Mouse (Mus musculus) hindbrain, embryonic 14.5 days (tissue): ENCODE measurements around the gene Rufy1. TPM values are rescaled to one million over a fixed set of nuclear protein-coding genes. Genes with fewer than 3 reads are reported as not detected.

Experiments
- ATAC-seq: fragments of 200-750 bp; cut with Nextera tagmentation; 2 replicates; pipeline ENCODE4 v1.8.0; 2017; ENCODE audit warnings: moderate number of reproducible peaks, mild to moderate bottlenecking, moderate TSS enrichment, moderate library complexity; ENCODE audit not compliant: low FRiP score
- DNase-seq: peaks from one replicate; pipeline ENCODE4 v3.0.0-alpha.2; 2015; ENCODE audit warnings: low spot score
- H3K27ac ChIP-seq: fragments of 300-500 bp; sonication (generic); 2 replicates; pipeline ENCODE4 v1.5.1; 2014; ENCODE audit warnings: mild to moderate bottlenecking, moderate library complexity
- H3K27me3 ChIP-seq: fragments of 300-500 bp; sonication (generic); 2 replicates; pipeline ENCODE4 v1.6.1; 2014; ENCODE audit warnings: mild to moderate bottlenecking, low read length, mixed read lengths; ENCODE audit not compliant: control insufficient read depth, insufficient read depth
- H3K36me3 ChIP-seq: fragments of 300-500 bp; sonication (generic); replicated peaks from 2 replicates; pipeline ENCODE4 v1.6.1; 2014; ENCODE audit not compliant: control insufficient read depth, insufficient read depth
- H3K4me1 ChIP-seq: fragments of 300-500 bp; sonication (generic); replicated peaks from 2 replicates; pipeline ENCODE4 v1.6.1; 2014; ENCODE audit warnings: antibody characterized with exemption, low read length, mixed read lengths; ENCODE audit not compliant: control insufficient read depth, insufficient read depth
- H3K4me2 ChIP-seq: fragments of 300-500 bp; sonication (generic); replicated peaks from 2 replicates; pipeline ENCODE4 v1.6.1; 2014; ENCODE audit warnings: mild to moderate bottlenecking, moderate library complexity
- H3K4me3 ChIP-seq: fragments of 300-500 bp; sonication (generic); replicated peaks from 2 replicates; pipeline ENCODE4 v1.5.1; 2014; ENCODE audit warnings: mild to moderate bottlenecking, low read length
- H3K9ac ChIP-seq: fragments of 300-500 bp; sonication (generic); 2 replicates; pipeline ENCODE4 v1.6.1; 2014
- H3K9me3 ChIP-seq: fragments of 300-500 bp; sonication (generic); 2 replicates; pipeline ENCODE4 v1.6.1; 2016; ENCODE audit warnings: low read length; ENCODE audit not compliant: control insufficient read depth
- WGBS: fragments of 180-500 bp; shearing (Covaris S2); extraction: QIAGEN DNeasy Blood & Tissue Kit; methylation state at CpG from one replicate; pipeline ENCODE4 v1.1.7; 2014; 5-methylcytosine and 5-hydroxymethylcytosine counted together
- microRNA counts: library from miRNA; unstranded; fragments of <30 nt; microRNA quantifications from one replicate; lab custom pipeline; 2016
- microRNA-seq: library from miRNA; unstranded; fragments of <30 nt; microRNA quantifications from one replicate; pipeline ENCODE4, GENCODE M21; 2016
- polyA plus RNA-seq: library from polyadenylated mRNA; unstranded; fragments of >200 nt; fragmentation: Nextera tagmentation; extraction: Ambion mirVana; gene quantifications from 2 replicates; pipeline ENCODE4 v1.2.1, GENCODE M21; 2014

Rufy1 gene
- polyA plus RNA-seq, 1 experiment from 2014 or later: 27.0 TPM

- WGBS: 91% methylated on average over 9 of the region's 9 CpGs
- ATAC-seq (no peak), DNase-seq (no peak)
- Histone ChIP-seq H3K4me1 (no peaks in the 10 kb centered on the region), H3K9me3 (no peaks in the 10 kb centered on the region), H3K27ac (no peak overlapping the region), H3K36me3 (no peaks in the 10 kb centered on the region), H3K4me3 (no peak overlapping the region), H3K9ac (no peak overlapping the region), H3K27me3 (no peaks in the 10 kb centered on the region), H3K4me2 (no peak overlapping the region)
Observed at GRCm38 (mm10) chr11:50346256-50347032, 84.5 kb downstream of the Rufy1 start.

DNA sequence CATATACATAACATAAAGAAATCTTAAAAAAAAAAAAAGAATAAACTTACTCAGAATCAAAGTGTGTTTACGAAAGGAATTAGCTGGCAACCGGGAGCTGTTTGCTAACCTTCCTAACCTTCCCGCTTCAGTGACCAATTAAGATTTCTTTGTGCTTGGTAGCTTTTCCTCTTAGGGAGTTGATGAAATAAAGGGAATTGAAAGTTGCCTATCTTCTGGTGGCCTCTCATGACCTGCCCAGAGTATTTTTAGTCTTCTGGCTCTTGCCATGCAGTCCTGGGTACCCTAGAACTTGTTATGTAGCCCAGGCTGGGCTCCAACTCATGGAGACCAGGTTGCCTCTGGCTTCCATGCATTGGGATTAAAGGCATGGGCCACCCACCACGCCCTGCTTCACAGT lies 85.4 kb downstream of the Rufy1 start:
- Histone ChIP-seq H3K4me2 (no peak overlapping the region), H3K4me1 (no peaks in the 10 kb centered on the region), H3K27ac (no peak overlapping the region), H3K27me3 (no peaks in the 10 kb centered on the region), H3K9ac (no peak overlapping the region), H3K4me3 (no peak overlapping the region), H3K36me3 (no peaks in the 10 kb centered on the region), H3K9me3 (no peaks in the 10 kb centered on the region)
- DNase-seq: no peak
- 86% methylated on average over 4 of the region's 4 CpGs for WGBS
- no peak for ATAC-seq

MicroRNAs encoded within 50 kb of the gene (microRNA counts, 519-probe panel; counts per million panel counts)
- 2,763 counts per million, percentile 10 among the panel's probes with 10 or more counts for microRNA mmu-miR-804 (lab: Ali Mortazavi, UCI)

Small RNA genes within 50 kb of the gene (microRNA-seq; reads per million reads assigned to microRNA genes)
- gene Mir804: not detected

Other genes with a start within 250 kb of the Rufy1 start
- 365 and 385 TPM in 2 replicates for gene Sqstm1, start 220.3 kb downstream of the Rufy1 start, polyA plus RNA-seq
- 55.7 and 56.0 TPM in 2 replicates for gene Mgat4b, start 220.2 kb downstream of the Rufy1 start, polyA plus RNA-seq
- gene Ltc4s, start 192.5 kb downstream of the Rufy1 start, polyA plus RNA-seq: 1.6 and 4.5 TPM in 2 replicates
- 4.4 and 4.6 TPM in 2 replicates for gene Maml1, start 138.8 kb downstream of the Rufy1 start, polyA plus RNA-seq
- gene Canx, start 105.5 kb downstream of the Rufy1 start, polyA plus RNA-seq: 239 and 252 TPM in 2 replicates
- 0.68 and 1.3 TPM in 2 replicates for gene Cby3, start 76.7 kb downstream of the Rufy1 start, polyA plus RNA-seq
- gene Hnrnph1, start 54.1 kb downstream of the Rufy1 start, polyA plus RNA-seq: 429 and 439 TPM in 2 replicates
- gene Adamts2, start 171.0 kb upstream of the Rufy1 start, polyA plus RNA-seq: 6.3 and 6.8 TPM in 2 replicates